Mouse (Mus musculus) macrophage (primary cell): ENCODE results near the gene Grwd1. TPM values are rescaled to one million over a fixed set of nuclear protein-coding genes. Genes with fewer than 3 reads are reported as not detected.
"Not testable (repeated sequence)": the region's sequence is repeated elsewhere in the genome, so short reads cannot be mapped to it uniquely, and the experiment has no call there.

Source experiments
- H3K27ac ChIP-seq: fragments of 350-480 bp; formaldehyde crosslinking; 2 replicates; pipeline ENCODE4 v1.9.0; 2021
- H3K36me3 ChIP-seq: fragments of 350-480 bp; formaldehyde crosslinking; 2 replicates; pipeline ENCODE4 v1.9.0; 2021; ENCODE audit errors: inconsistent target
- H3K4me3 ChIP-seq: fragments of 350-480 bp; formaldehyde crosslinking; 2 replicates; pipeline ENCODE4 v1.9.0; 2021; ENCODE audit errors: inconsistent target
- H3K79me2 ChIP-seq: fragments of 350-480 bp; formaldehyde crosslinking; 2 replicates; pipeline ENCODE4 v1.9.0; 2021; ENCODE audit errors: inconsistent target
- WGBS: methylation state at CpG from one replicate; pipeline ENCODE4 v1.1.7; 2026; ENCODE audit warnings: inconsistent platforms; ENCODE audit not compliant: missing documents; 5-methylcytosine and 5-hydroxymethylcytosine counted together
- polyA plus RNA-seq: library from polyadenylated mRNA; stranded (reverse); fragments of 250-400 nt; gene quantifications from 3 replicates; pipeline ENCODE4 v1.2.4, GENCODE M21; 2018; ENCODE audit warnings: inconsistent platforms
- total RNA-seq, 78 experiments: library from RNA; depleted of rRNA; stranded (reverse); fragments of 250-400 nt; gene quantifications; 1 replicate in 9 of 78; 2 replicates in 24 of 78; 3 replicates in 43 of 78; 4 replicates in 2 of 78; pipeline ENCODE4 v1.2.4; 2018; ENCODE audit warnings: inconsistent platforms in 56 of 78

Grwd1 gene
- total RNA-seq (2018; cell fraction: chromatin; rRNA removed): 10 to 100 TPM in 1 of 26 experiments, 1 to 10 TPM in 25; 1.3 to 13.0 (median 5.9) TPM
- total RNA-seq (2018; cell fraction: cytosol; rRNA removed): 1 to 10 TPM; 4.4 to 8.9 (median 6.5) TPM
- total RNA-seq (2018; cell fraction: nucleus; rRNA removed): 10 to 100 TPM in 2 of 26 experiments, 1 to 10 TPM in 24; 3.9 to 28.1 (median 5.4) TPM
- 4.9 to 28.9 TPM (median 5.3 TPM) in 3 replicates for polyA plus RNA-seq

DNA sequence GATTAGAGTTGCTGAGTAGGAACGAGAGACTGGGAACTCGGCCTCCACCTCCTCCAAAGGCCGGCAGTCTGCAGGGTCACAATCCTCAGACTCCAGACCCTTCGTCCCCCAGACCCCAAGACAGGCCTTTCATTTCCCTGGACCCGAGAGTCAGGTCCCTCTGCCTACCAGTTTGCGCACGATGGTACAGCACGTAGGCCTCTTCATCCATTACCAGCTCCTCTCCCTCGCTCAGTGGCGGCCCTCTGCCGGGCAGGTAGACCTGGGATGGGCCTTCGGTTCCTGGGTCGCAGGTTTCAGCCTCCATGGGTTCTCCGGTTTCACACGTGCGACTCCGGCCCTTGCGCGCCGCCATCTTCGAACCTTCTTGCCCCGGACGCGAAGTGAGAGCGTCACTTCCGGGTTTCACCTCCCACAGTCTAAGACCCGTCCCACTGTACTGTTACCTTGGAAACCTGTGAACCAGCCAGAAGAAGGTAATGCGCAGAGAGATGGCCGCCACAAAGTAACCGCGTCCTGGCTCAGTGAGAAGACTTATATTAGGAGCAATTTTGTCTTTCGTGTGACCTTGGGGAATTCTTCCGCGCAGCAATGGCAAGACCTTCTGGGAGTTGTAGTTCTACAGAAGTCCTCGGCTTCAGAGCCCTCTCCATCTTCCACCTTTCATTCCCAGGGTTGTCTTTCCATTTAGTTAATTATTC is at the start of gene Grwd1:
TSS of gene Grwd1 (minus strand) at position 518 of the 701 bp plus-strand sequence.
- Histone ChIP-seq H3K4me3 (peak within 1 kb of the TSS; percentile 97), H3K79me2 (peaks cover 9% of the 10 kb centered on the region; the same call in 1 of the 2 replicates), H3K27ac (peak within 1 kb of the TSS; percentile 44), H3K36me3 (peaks cover 19% of the 10 kb centered on the region; the same call in 1 of the 2 replicates)
- under 1% methylated on average over 35 of the region's 35 CpGs for WGBS

GRCm38 (mm10) chr7:45880531-45880930 is 49.8 kb upstream of the Grwd1 start:
- Histone ChIP-seq H3K27ac (no peak overlapping the region), H3K79me2 (peaks cover 4% of the 10 kb centered on the region; the same call in 1 of the 2 replicates), H3K36me3 (peaks cover 93% of the 10 kb centered on the region), H3K4me3 (no peak overlapping the region)
- 98% methylated on average over 4 of the region's 4 CpGs for WGBS

DNA sequence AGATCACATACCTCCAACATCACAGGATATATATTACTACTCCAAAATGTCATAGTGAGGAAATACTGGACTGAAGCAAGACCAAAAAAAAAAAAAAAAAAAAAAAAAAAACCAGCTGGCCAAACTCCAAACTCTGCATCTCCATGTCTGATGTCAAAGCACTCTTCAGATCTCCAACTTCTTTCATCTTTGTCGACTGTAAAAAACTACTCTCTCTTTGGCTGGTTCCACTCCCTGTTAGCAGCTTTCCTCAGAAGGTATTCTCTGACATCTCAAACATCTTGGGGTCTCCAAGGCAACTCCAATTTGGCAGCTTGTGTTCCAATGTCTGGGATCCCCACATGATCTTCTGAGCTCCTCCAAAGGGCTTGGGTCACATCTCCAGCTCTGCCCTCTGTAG is 47.5 kb upstream of the Grwd1 start, which contains the start of gene Grin2d:
TSS of gene Grin2d (minus strand) at position 101 of the 400 bp plus-strand sequence.
- peaks cover 90% of the 10 kb centered on the region for H3K36me3 ChIP-seq
- H3K79me2 ChIP-seq: peaks cover 27% of the 10 kb centered on the region
- H3K4me3 ChIP-seq, H3K27ac ChIP-seq: not testable (repeated sequence)
- 78% methylated on average over 1 of the region's 1 CpGs for WGBS

GRCm38 (mm10) chr7:45876895-45877294 is 46.2 kb upstream of the Grwd1 start:
- Histone ChIP-seq H3K36me3 (peaks cover 76% of the 10 kb centered on the region), H3K79me2 (peaks cover 30% of the 10 kb centered on the region), H3K27ac (no peak overlapping the region), H3K4me3 (no peak overlapping the region)
- 95% methylated on average over 7 of the region's 7 CpGs for WGBS

DNA sequence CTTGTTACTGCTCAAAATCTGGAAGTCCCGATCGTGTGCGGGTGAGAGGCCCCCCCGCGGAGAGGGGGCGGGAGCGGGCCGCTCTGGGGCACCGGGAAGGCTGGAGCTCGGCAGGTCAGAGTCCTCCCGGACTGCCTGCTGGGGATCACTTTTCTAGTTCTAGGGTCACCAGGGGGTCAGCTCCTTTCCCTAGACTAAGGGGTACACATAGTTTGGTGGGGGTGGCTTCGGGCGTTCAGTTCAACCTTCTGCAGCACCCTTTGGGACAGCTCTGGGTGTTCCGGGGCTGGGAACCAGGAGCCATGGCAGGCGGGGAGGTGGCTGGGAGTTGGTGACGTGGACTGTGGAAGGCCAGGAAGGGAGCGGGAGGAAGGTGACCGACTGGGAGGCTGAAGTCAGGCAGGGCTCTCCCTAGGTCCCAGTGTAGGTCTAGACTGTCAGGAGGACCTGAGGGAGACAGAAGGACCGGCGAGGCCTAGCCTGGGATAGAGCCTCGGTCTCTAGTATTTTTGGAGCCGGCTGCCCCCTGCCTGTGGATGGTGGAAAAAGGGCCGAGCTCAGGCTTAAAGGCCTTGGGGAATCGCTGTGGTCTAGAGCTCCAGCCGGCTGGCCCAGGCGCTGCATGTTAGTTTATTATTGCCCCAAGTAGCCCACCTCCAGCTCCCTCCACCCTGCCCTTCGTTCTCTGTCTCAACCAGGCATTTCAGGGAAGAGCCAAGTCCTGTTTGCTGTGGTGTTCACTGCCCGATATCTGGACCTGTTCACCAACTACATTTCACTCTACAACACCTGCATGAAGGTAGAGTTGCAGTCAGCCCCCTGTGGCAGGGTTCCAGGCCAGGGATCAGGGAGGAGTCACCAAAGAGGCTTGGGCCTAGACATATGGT is 42.6 kb upstream of the Grwd1 start:
- Histone ChIP-seq H3K27ac (peak overlapping the region; percentile 76), H3K79me2 (peaks cover 30% of the 10 kb centered on the region), H3K36me3 (peaks cover 42% of the 10 kb centered on the region; the same call in 1 of the 2 replicates), H3K4me3 (peak overlapping the region; percentile 82)
- WGBS: 1% methylated on average over 25 of the region's 28 CpGs

DNA sequence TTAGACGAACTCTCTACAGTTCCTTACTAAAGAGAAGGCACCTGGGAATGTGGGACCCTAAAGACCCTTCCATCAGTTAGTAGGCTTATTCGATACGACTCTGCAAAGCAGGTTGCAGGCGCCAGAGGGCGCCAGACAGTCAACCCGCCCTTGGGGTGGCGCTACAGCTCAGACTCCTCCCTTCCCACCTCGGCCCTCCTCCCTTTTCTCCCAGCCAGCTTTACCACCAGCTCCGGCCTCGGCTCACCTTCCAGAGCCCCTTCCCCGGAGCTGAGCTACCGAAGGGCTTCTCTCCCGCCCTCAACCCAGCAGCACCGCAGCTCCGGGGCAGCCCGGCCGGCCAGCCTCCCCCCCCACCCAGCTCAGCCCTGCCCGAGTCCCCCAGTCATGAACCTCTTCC is 41.9 kb upstream of the Grwd1 start, which contains the start of gene Kdelr1:
TSS of gene Kdelr1 (plus strand) at position 149 of the 400 bp plus-strand sequence.
- Histone ChIP-seq H3K4me3 (peak within 1 kb of the TSS; percentile 82), H3K79me2 (peaks cover 30% of the 10 kb centered on the region), H3K27ac (peak within 1 kb of the TSS; percentile 76), H3K36me3 (peaks cover 35% of the 10 kb centered on the region; the same call in 1 of the 2 replicates)
- 4% methylated on average over 18 of the region's 18 CpGs for WGBS

GRCm38 (mm10) chr7:45870282-45871058 is 39.7 kb upstream of the Grwd1 start:
- Histone ChIP-seq H3K27ac (no peak overlapping the region), H3K4me3 (no peak overlapping the region), H3K79me2 (peaks cover 25% of the 10 kb centered on the region), H3K36me3 (peaks cover 13% of the 10 kb centered on the region; the same call in 1 of the 2 replicates)
- WGBS: 6% methylated on average over 29 of the region's 30 CpGs

DNA sequence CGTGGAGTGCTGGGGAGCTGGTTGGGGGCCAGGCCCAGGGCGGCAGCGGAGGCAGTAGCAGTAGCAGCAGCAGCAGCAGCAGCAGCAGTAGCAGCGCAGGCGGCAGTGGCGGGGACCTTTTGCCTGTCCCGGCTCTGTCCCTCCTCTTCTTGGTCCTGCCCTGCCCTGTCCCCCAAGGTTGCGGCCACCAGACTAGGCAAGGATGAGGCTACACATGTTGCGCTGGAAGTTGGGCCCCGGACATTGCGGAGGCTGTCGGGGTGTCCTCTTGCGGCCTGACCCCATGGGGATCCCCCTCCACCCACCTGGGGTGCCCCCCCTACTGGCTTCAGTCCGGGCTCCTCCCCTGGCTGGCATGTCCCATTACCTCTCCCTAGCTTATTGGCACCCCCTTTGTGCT is 39.0 kb upstream of the Grwd1 start:
- H3K27ac ChIP-seq: no peak overlapping the region
- 6% methylated on average over 14 of the region's 14 CpGs for WGBS
- H3K36me3 ChIP-seq: peaks cover 6% of the 10 kb centered on the region; the same call in 1 of the 2 replicates
- no peak overlapping the region for H3K4me3 ChIP-seq
- peaks cover 19% of the 10 kb centered on the region for H3K79me2 ChIP-seq

DNA sequence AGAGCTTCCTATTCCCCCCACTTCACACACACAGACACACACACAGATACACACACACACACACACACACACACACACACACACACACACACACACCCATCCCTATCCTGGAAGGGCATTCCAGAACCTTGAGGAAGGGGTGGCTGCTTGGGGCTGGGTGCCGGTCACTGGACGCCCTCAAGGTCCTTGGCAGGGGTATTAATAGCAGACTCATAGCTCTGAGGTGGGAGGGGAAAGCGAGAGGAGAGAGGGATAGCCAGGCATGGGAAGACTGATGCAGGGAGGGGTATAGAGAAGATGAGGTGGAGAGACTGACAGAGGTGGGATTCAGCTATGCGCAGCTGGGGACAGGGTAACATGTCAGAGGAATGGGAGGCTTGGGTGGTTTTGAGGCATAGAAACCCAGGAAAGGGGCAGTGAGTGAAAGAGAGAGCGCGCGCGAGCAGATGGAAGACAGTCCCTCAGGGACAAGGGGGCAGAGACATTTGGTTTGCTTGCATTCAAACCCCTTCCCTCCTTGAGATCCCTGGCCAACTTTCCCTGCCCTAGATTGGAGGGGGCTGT is 38.4 kb upstream of the Grwd1 start:
- 69% methylated on average over 8 of the region's 8 CpGs for WGBS
- H3K36me3 ChIP-seq: 0 out of 2 replicates have a peak, but pooled peaks cover under 1% of the 10 kb centered on the region
- H3K79me2 ChIP-seq: peaks cover 13% of the 10 kb centered on the region
- H3K4me3 ChIP-seq: no peak overlapping the region
- no peak overlapping the region for H3K27ac ChIP-seq

DNA sequence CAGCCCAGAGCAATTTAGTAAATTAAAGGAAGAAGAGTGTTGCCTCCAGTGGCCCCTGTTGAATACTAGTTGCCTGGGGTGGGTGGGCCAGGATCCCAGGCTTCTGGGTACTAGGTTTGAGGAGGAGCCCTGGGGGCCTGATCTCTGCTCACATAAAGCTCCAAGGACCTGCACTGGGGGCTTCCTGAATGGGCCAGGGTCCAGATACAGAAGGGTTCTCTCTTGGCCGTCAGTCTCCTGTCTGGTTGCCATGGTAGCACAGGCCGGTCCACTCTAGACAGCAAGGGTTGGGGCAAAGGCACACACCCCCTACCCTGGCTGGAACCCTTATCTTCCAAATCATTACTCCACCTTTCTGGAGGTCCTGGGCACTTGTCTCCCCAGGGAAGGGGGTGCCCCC is 37.1 kb upstream of the Grwd1 start:
- Histone ChIP-seq H3K27ac (no peak overlapping the region), H3K79me2 (no peaks in the 10 kb centered on the region; the same call in 1 of the 2 replicates), H3K36me3 (no peaks in the 10 kb centered on the region), H3K4me3 (no peak overlapping the region)
- 96% methylated on average over 2 of the region's 2 CpGs for WGBS

DNA sequence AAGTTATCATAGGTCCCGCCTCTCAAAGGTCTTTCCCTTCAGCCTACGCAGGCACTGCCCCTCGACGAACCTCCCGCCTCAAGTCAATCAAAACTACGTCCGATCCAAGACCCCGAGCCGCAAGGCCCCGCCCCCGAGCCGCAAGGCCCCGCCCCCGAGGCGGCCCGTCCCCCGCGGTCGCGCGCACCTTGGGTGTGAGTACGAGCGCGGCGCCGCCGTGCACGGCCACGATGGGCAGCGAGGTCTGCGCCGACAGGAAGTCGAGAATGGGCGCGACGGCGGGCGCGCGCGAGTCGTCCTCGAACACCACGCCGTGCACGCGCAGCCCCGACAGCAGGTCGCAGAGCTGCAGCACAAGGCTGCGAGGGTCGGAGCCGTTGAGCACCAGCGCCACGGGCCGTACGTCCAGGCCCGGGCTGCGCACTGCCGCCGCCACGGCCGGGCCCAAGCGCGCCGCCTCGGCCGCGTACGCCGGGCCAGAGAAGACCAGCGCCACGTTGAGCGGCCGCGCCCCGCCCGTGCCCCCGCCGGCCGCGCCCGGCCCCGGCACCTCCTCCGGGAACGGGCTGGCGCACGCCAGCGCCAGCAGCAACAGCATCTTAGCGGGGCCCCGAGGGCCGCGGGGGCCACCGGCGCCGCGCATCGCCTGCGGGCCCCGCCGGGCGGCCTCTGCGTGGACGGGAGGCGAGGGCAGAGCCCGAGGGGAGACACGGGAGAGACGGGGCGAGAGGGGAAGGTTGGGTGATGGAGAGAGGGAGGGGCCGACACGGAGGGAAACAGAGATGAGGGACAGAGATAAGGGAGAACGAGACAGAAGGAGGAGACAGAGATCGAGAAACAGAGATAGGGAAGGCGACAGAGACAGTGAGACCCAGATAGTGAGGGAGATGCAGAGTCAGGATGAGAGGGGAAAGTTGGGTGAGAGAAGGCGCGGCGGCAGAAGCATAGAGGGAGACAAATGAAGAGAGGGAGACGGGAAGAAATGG is 35.5 kb upstream of the Grwd1 start:
- 2% methylated on average over 97 of the region's 117 CpGs for WGBS
- Histone ChIP-seq H3K79me2 (no peaks in the 10 kb centered on the region), H3K36me3 (no peaks in the 10 kb centered on the region), H3K27ac (no peak overlapping the region), H3K4me3 (peak overlapping the region; percentile 17; the same call in 1 of the 2 replicates)

- 93% methylated on average over 3 of the region's 3 CpGs for WGBS
- no peak overlapping the region for H3K27ac ChIP-seq
- no peaks in the 10 kb centered on the region for H3K79me2 ChIP-seq
- no peak overlapping the region for H3K4me3 ChIP-seq
- H3K36me3 ChIP-seq: no peaks in the 10 kb centered on the region
These were observed 33.7 kb upstream of the Grwd1 start for GRCm38 (mm10) chr7:45864435-45864834.
